27 mouse cellular contexts compared by ENCODE assay signal in the genomic region with DNA sequence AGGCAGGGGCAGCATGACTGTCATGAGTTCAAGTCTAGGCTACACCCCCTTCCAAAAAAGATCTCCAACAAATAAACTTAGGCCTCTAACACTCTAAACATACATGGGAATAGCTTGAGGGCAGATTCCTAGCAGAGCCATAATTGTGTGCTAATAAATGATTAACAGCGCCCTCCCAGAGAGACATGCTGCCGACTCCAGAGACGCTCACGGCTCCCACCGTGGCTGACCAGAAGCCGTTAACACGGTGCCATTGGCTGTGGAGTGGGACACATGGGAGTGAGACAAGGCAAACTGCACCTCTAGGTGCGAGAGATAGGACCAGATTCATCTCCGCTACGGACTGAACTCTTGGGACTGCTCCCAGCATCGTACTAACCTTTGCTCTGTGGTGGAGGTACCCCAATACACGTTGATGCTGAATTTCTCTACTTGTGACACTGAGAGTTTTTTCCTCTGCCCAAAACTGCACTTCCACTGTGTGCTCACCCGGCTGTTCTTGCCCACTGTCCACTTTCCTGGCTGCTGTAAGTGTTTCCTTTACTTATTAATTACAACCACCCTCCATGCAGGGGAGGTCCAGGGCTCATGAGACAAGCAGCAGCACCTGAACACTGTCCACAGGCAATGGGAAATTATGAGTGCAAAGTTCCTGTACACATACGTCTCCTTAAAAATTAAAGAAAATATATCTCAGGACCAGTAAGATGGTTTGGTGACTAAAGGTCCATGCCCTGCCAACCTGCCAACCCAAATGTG.
DNase-seq lines count a peak whose midpoint lies in the region; ATAC-seq and TF ChIP-seq lines count a peak whose summit lies in the region.
"Had no signal": no experiment of that assay in that cellular context is flagged by ENCODE, and none has a peak within 500 bp of the region (broad histone marks: within the 10 kb centered on the region; RNA-seq: fewer than 3 reads in every experiment).

No protein-coding gene starts in this region.

- CTCF ChIA-PET in Patski (lab: Charles Lee) = interaction anchor here (1.2 kb wide), 1 partner anchor 20 kb away, joined by 4 read pairs; no protein-coding TSS in a partner anchor

- H3K9ac ChIP-seq in intestine, embryonic 16.5 days (ENCODE audit: low read depth, low read length) = no peak overlapping the region
- H3K9ac ChIP-seq in kidney, embryonic 14.5 days (ENCODE audit: low read depth, low read length) = no peak overlapping the region
- H3K9ac ChIP-seq in forebrain, embryonic 12.5 days = no peak overlapping the region
- no peak overlapping the region for H3K9ac ChIP-seq in liver, postnatal 0 days (replicated peaks)
- H3K9ac ChIP-seq in lung, postnatal 0 days (replicated peaks; ENCODE audit: low read depth) = no peak overlapping the region
- H3K9ac ChIP-seq: embryonic facial prominence, embryonic 13.5 days; heart, embryonic 15.5 days; limb, embryonic 12.5 days; liver, embryonic 15.5 days; lung, embryonic 15.5 days; midbrain, embryonic 12.5 days; neural tube, embryonic 13.5 days had no signal

- in situ Hi-C loops in Patski (cut with MboI; ENCODE audit: low pct_unique_long_range_greater_than_20kb) = no loop called here

- DNase-seq in Patski (ENCODE audit: low read depth, low spot score) = no peak
- peak; percentile 64 for DNase-seq in kidney, postnatal 14 days
- DNase-seq in liver, postnatal 0 days = no peak
- no peak for DNase-seq in lung, postnatal 0 days (ENCODE audit: low spot score)
- DNase-seq: adrenal gland, postnatal 14 days; cerebellum, adult 11-12 months; cerebellum, postnatal 10 days; layer of hippocampus, postnatal 36 days; lung, postnatal 4 days; right cerebral cortex, postnatal 4 days; thymus, postnatal 4 days had no signal

- 64% methylated on average over 14 of the region's 14 CpGs for WGBS in intestine, embryonic 16.5 days
- WGBS in kidney, embryonic 14.5 days = 65% methylated on average over 14 of the region's 14 CpGs
- WGBS in forebrain, embryonic 12.5 days = 90% methylated on average over 14 of the region's 14 CpGs
- WGBS in liver, postnatal 0 days (ENCODE audit: insufficient replicate concordance) = 72% methylated on average over 14 of the region's 14 CpGs
- 68% methylated on average over 14 of the region's 14 CpGs for WGBS in lung, postnatal 0 days

- POLR2A ChIA-PET in Patski (lab: Charles Lee) = no interaction called here

- H3K4me2 ChIP-seq in intestine, embryonic 16.5 days (ENCODE audit: low read depth, low read length) = peak overlapping the region; percentile 27
- H3K4me2 ChIP-seq in kidney, embryonic 14.5 days (replicated peaks; ENCODE audit: low read depth, low read length) = no peak overlapping the region
- H3K4me2 ChIP-seq in forebrain, embryonic 12.5 days = no peak overlapping the region
- H3K4me2 ChIP-seq in liver, postnatal 0 days (ENCODE audit: low read depth, low read length) = no peak overlapping the region
- no peak overlapping the region for H3K4me2 ChIP-seq in lung, postnatal 0 days (replicated peaks; ENCODE audit: low read depth, low read length)
- H3K4me2 ChIP-seq: embryonic facial prominence, embryonic 13.5 days; heart, embryonic 15.5 days; limb, embryonic 12.5 days; liver, embryonic 15.5 days; lung, embryonic 15.5 days; midbrain, embryonic 12.5 days; neural tube, embryonic 13.5 days had no signal

- no peak for TF ChIP-seq EP300 in liver, postnatal 0 days (IDR thresholded peaks at IDR 0.05; ENCODE audit: low read depth)
- TF ChIP-seq EP300 in lung, postnatal 0 days (IDR thresholded peaks at IDR 0.05) = no peak

- no peaks in the 10 kb centered on the region for H3K9me3 ChIP-seq in intestine, embryonic 16.5 days (ENCODE audit: control insufficient read depth, low read length)
- no peaks in the 10 kb centered on the region for H3K9me3 ChIP-seq in kidney, embryonic 14.5 days (ENCODE audit: control insufficient read depth, low read length)
- no peaks in the 10 kb centered on the region for H3K9me3 ChIP-seq in forebrain, embryonic 12.5 days
- H3K9me3 ChIP-seq in liver, postnatal 0 days (ENCODE audit: low read length) = no peaks in the 10 kb centered on the region
- H3K9me3 ChIP-seq in lung, postnatal 0 days (ENCODE audit: low read length) = no peaks in the 10 kb centered on the region
- H3K9me3 ChIP-seq: embryonic facial prominence, embryonic 13.5 days; forebrain, embryonic 10.5 days; heart, embryonic 10.5 days; heart, embryonic 15.5 days; limb, embryonic 12.5 days; liver, embryonic 15.5 days; lung, embryonic 15.5 days; megakaryocyte, embryonic 14.5 days; midbrain, embryonic 12.5 days; neural tube, embryonic 13.5 days had no signal

- H3K36me3 ChIP-seq in intestine, embryonic 16.5 days (ENCODE audit: control insufficient read depth, insufficient read depth, low read length) = no peaks in the 10 kb centered on the region; the same call in 1 of the 2 replicates
- peaks cover 3% of the 10 kb centered on the region; the same call in 1 of the 2 replicates for H3K36me3 ChIP-seq in kidney, embryonic 14.5 days (ENCODE audit: control insufficient read depth, insufficient read depth, low read length)
- peaks cover 9% of the 10 kb centered on the region; the same call in 1 of the 2 replicates for H3K36me3 ChIP-seq in forebrain, embryonic 12.5 days (replicated peaks)
- H3K36me3 ChIP-seq in liver, postnatal 0 days (replicated peaks; ENCODE audit: insufficient read depth, low read length) = no peaks in the 10 kb centered on the region
- H3K36me3 ChIP-seq in lung, postnatal 0 days (ENCODE audit: insufficient read depth, low read length) = 0 out of 2 replicates have a peak, but pooled peaks cover 3% of the 10 kb centered on the region
- H3K36me3 ChIP-seq: limb, embryonic 12.5 days; liver, embryonic 15.5 days; lung, embryonic 15.5 days; neural tube, embryonic 13.5 days had no signal

- H3K27me3 ChIP-seq in Patski = no peaks in the 10 kb centered on the region
- no peaks in the 10 kb centered on the region for H3K27me3 ChIP-seq in intestine, embryonic 16.5 days (replicated peaks; ENCODE audit: control insufficient read depth, insufficient read depth, low read length)
- no peaks in the 10 kb centered on the region for H3K27me3 ChIP-seq in kidney, embryonic 14.5 days (ENCODE audit: control insufficient read depth, insufficient read depth, low read length)
- H3K27me3 ChIP-seq in forebrain, embryonic 12.5 days = no peaks in the 10 kb centered on the region
- H3K27me3 ChIP-seq in liver, postnatal 0 days (ENCODE audit: insufficient read depth, low read length) = no peaks in the 10 kb centered on the region
- no peaks in the 10 kb centered on the region for H3K27me3 ChIP-seq in lung, postnatal 0 days (replicated peaks; ENCODE audit: insufficient read depth, low read length)
- H3K27me3 ChIP-seq: embryonic facial prominence, embryonic 13.5 days; heart, embryonic 15.5 days; limb, embryonic 12.5 days; liver, embryonic 15.5 days; lung, embryonic 15.5 days; megakaryocyte, embryonic 14.5 days; neural tube, embryonic 13.5 days had no signal

- ATAC-seq in Patski = peak; percentile 68
- peak; percentile 45 for ATAC-seq in intestine, embryonic 16.5 days
- peak; percentile 55 for ATAC-seq in kidney, embryonic 14.5 days (ENCODE audit: low FRiP score, low TSS enrichment)
- no peak for ATAC-seq in forebrain, embryonic 12.5 days (ENCODE audit: low FRiP score)
- ATAC-seq in liver, postnatal 0 days = no peak
- ATAC-seq in lung, postnatal 0 days = no peak
- ATAC-seq: forebrain, embryonic 16.5 days; hindbrain, postnatal 0 days had no signal

- H3K4me3 ChIP-seq in intestine, embryonic 16.5 days (ENCODE audit: low read length) = no peak overlapping the region
- H3K4me3 ChIP-seq in kidney, embryonic 14.5 days (ENCODE audit: low read length) = no peak overlapping the region
- no peak overlapping the region for H3K4me3 ChIP-seq in forebrain, embryonic 12.5 days (replicated peaks)
- no peak overlapping the region for H3K4me3 ChIP-seq in liver, postnatal 0 days (ENCODE audit: low read depth, low read length)
- H3K4me3 ChIP-seq in lung, postnatal 0 days (ENCODE audit: low read depth, low read length) = no peak overlapping the region
- H3K4me3 ChIP-seq: embryonic facial prominence, embryonic 13.5 days; forebrain, embryonic 10.5 days; heart, embryonic 10.5 days; heart, embryonic 15.5 days; limb, embryonic 12.5 days; liver, embryonic 15.5 days; lung, embryonic 15.5 days; megakaryocyte, embryonic 14.5 days; midbrain, embryonic 12.5 days; myocyte; neural tube, embryonic 13.5 days had no signal

- TF ChIP-seq CTCF in Patski (IDR thresholded peaks at IDR 0.05) = no peak
- TF ChIP-seq CTCF in liver, postnatal 0 days (IDR thresholded peaks at IDR 0.05; ENCODE audit: low read depth) = no peak
- no peak for TF ChIP-seq CTCF in lung, postnatal 0 days (IDR thresholded peaks at IDR 0.05)

- no peak overlapping the region for H3K27ac ChIP-seq in intestine, embryonic 16.5 days (ENCODE audit: low read length)
- H3K27ac ChIP-seq in kidney, embryonic 14.5 days (ENCODE audit: low read depth, low read length) = no peak overlapping the region; the same call in 1 of the 2 replicates
- H3K27ac ChIP-seq in forebrain, embryonic 12.5 days = no peak overlapping the region
- no peak overlapping the region for H3K27ac ChIP-seq in liver, postnatal 0 days (ENCODE audit: low read depth)
- no peak overlapping the region for H3K27ac ChIP-seq in lung, postnatal 0 days (ENCODE audit: low read length)
- H3K27ac ChIP-seq: embryonic facial prominence, embryonic 13.5 days; forebrain, embryonic 10.5 days; heart, embryonic 10.5 days; heart, embryonic 15.5 days; hindbrain, postnatal 0 days; limb, embryonic 12.5 days; liver, embryonic 15.5 days; lung, embryonic 15.5 days; midbrain, embryonic 12.5 days; neural tube, embryonic 13.5 days had no signal

- peaks cover 9% of the 10 kb centered on the region for H3K4me1 ChIP-seq in intestine, embryonic 16.5 days (ENCODE audit: control insufficient read depth, insufficient read depth, low read length)
- H3K4me1 ChIP-seq in kidney, embryonic 14.5 days (ENCODE audit: control insufficient read depth, insufficient read depth, low read length) = peaks cover 3% of the 10 kb centered on the region; the same call in 1 of the 2 replicates
- H3K4me1 ChIP-seq in forebrain, embryonic 12.5 days = peaks cover 16% of the 10 kb centered on the region
- peaks cover 3% of the 10 kb centered on the region for H3K4me1 ChIP-seq in liver, postnatal 0 days (ENCODE audit: insufficient read depth)
- H3K4me1 ChIP-seq in lung, postnatal 0 days (ENCODE audit: insufficient read depth, low read depth, low read length) = no peaks in the 10 kb centered on the region
- H3K4me1 ChIP-seq: lung, embryonic 15.5 days; megakaryocyte, embryonic 14.5 days had no signal

Comparison
In these comparisons a context has a peak if more than half of its experiments do, and no peak if none do; other contexts are left out.
1. ATAC-seq: peak in Patski (single experiment), intestine, embryonic 16.5 days (single experiment) and kidney, embryonic 14.5 days (single experiment); none in forebrain, embryonic 12.5 days (single experiment), liver, postnatal 0 days (single experiment) and lung, postnatal 0 days (single experiment).